Mouse (Mus musculus): ENCODE data around the gene Slc36a2. TPM values are rescaled to one million over a fixed set of nuclear protein-coding genes. Genes with fewer than 3 reads are reported as not detected.

The Slc36a2 gene
- polyA plus RNA-seq, 1 experiment: 401 TPM

- Histone ChIP-seq H3K27ac (replicated peaks; ENCODE audit: low read depth, low read length) (no peak overlapping the region), H3K4me1 (ENCODE audit: control insufficient read depth, insufficient read depth, insufficient read length, low read length) (no peaks in the 10 kb centered on the region), H3K4me3 (ENCODE audit: insufficient read depth, low read depth, low read length) (no peak overlapping the region)
Measured at GRCm38 (mm10) chr11:55162670-55163069, 22.2 kb downstream of the Slc36a2 start.

GRCm38 (mm10) chr11:55158785-55159359 lies 26.0 kb downstream of the Slc36a2 start:
- Histone ChIP-seq H3K4me1 (ENCODE audit: control insufficient read depth, insufficient read depth, insufficient read length, low read length) (no peaks in the 10 kb centered on the region), H3K27ac (replicated peaks; ENCODE audit: low read depth, low read length) (no peak overlapping the region), H3K4me3 (ENCODE audit: insufficient read depth, low read depth, low read length) (no peak overlapping the region)

- 0 out of 2 replicates have a peak overlapping the region, but pooled peaks have one; percentile 63 for H3K27ac ChIP-seq (replicated peaks; ENCODE audit: low read depth, low read length)
Measured at GRCm38 (mm10) chr11:55155070-55155421, 29.8 kb downstream of the Slc36a2 start.

GRCm38 (mm10) chr11:55154398-55155069 lies 30.3 kb downstream of the Slc36a2 start:
- Histone ChIP-seq H3K27ac (replicated peaks; ENCODE audit: low read depth, low read length) (peak overlapping the region; percentile 85), H3K4me1 (ENCODE audit: control insufficient read depth, insufficient read depth, insufficient read length, low read length) (no peaks in the 10 kb centered on the region)

More at GRCm38 (mm10) chr11:55155070-55155421, 29.8 kb downstream of the Slc36a2 start:
- Histone ChIP-seq H3K4me1 (ENCODE audit: control insufficient read depth, insufficient read depth, insufficient read length, low read length) (no peaks in the 10 kb centered on the region), H3K4me3 (ENCODE audit: insufficient read depth, low read depth, low read length) (no peak overlapping the region)

GRCm38 (mm10) chr11:55151608-55152007 lies 33.3 kb downstream of the Slc36a2 start, which contains the start of gene Slc36a3:
Gene Slc36a3, minus strand, starts transcription at chr11:55151708.
- H3K4me3 ChIP-seq (ENCODE audit: insufficient read depth, low read depth, low read length): no peak within 1 kb of the TSS
- no peak within 1 kb of the TSS for H3K27ac ChIP-seq (replicated peaks; ENCODE audit: low read depth, low read length)

More at GRCm38 (mm10) chr11:55154398-55155069, 30.3 kb downstream of the Slc36a2 start:
- H3K4me3 ChIP-seq (ENCODE audit: insufficient read depth, low read depth, low read length): no peak overlapping the region

GRCm38 (mm10) chr11:55148461-55148860 lies 36.4 kb downstream of the Slc36a2 start:
- no peaks in the 10 kb centered on the region for H3K4me1 ChIP-seq (ENCODE audit: control insufficient read depth, insufficient read depth, insufficient read length, low read length)
- no peak overlapping the region for H3K27ac ChIP-seq (replicated peaks; ENCODE audit: low read depth, low read length)
- no peak overlapping the region for H3K4me3 ChIP-seq (ENCODE audit: insufficient read depth, low read depth, low read length)

More at GRCm38 (mm10) chr11:55151608-55152007, 33.3 kb downstream of the Slc36a2 start, which contains the start of gene Slc36a3:
- no peaks in the 10 kb centered on the region for H3K4me1 ChIP-seq (ENCODE audit: control insufficient read depth, insufficient read depth, insufficient read length, low read length)

- Histone ChIP-seq H3K4me1 (ENCODE audit: control insufficient read depth, insufficient read depth, insufficient read length, low read length) (no peaks in the 10 kb centered on the region), H3K4me3 (ENCODE audit: insufficient read depth, low read depth, low read length) (no peak overlapping the region), H3K27ac (replicated peaks; ENCODE audit: low read depth, low read length) (no peak overlapping the region)
Measured at GRCm38 (mm10) chr11:55147423-55147822, 37.5 kb downstream of the Slc36a2 start.

- Histone ChIP-seq H3K27ac (replicated peaks; ENCODE audit: low read depth, low read length) (no peak overlapping the region), H3K4me1 (ENCODE audit: control insufficient read depth, insufficient read depth, insufficient read length, low read length) (no peaks in the 10 kb centered on the region), H3K4me3 (ENCODE audit: insufficient read depth, low read depth, low read length) (no peak overlapping the region)
Measured at GRCm38 (mm10) chr11:55146855-55147254, 38.0 kb downstream of the Slc36a2 start.

GRCm38 (mm10) chr11:55144011-55144410 lies 40.9 kb downstream of the Slc36a2 start:
- H3K4me1 ChIP-seq (ENCODE audit: control insufficient read depth, insufficient read depth, insufficient read length, low read length): no peaks in the 10 kb centered on the region
- no peak overlapping the region for H3K27ac ChIP-seq (replicated peaks; ENCODE audit: low read depth, low read length)
- no peak overlapping the region for H3K4me3 ChIP-seq (ENCODE audit: insufficient read depth, low read depth, low read length)

- Histone ChIP-seq H3K27ac (replicated peaks; ENCODE audit: low read depth, low read length) (no peak overlapping the region), H3K4me1 (ENCODE audit: control insufficient read depth, insufficient read depth, insufficient read length, low read length) (no peaks in the 10 kb centered on the region), H3K4me3 (ENCODE audit: insufficient read depth, low read depth, low read length) (no peak overlapping the region)
Measured at GRCm38 (mm10) chr11:55141502-55141901, 43.4 kb downstream of the Slc36a2 start.

GRCm38 (mm10) chr11:55137646-55138045 lies 47.2 kb downstream of the Slc36a2 start:
- H3K27ac ChIP-seq (replicated peaks; ENCODE audit: low read depth, low read length): no peak overlapping the region
- H3K4me1 ChIP-seq (ENCODE audit: control insufficient read depth, insufficient read depth, insufficient read length, low read length): no peaks in the 10 kb centered on the region
- H3K4me3 ChIP-seq (ENCODE audit: insufficient read depth, low read depth, low read length): no peak overlapping the region

- Histone ChIP-seq H3K27ac (replicated peaks; ENCODE audit: low read depth, low read length) (no peak overlapping the region), H3K4me1 (ENCODE audit: control insufficient read depth, insufficient read depth, insufficient read length, low read length) (no peaks in the 10 kb centered on the region), H3K4me3 (ENCODE audit: insufficient read depth, low read depth, low read length) (no peak overlapping the region)
Measured at GRCm38 (mm10) chr11:55136770-55137547, 47.9 kb downstream of the Slc36a2 start.

- Histone ChIP-seq H3K27ac (replicated peaks; ENCODE audit: low read depth, low read length) (no peak overlapping the region), H3K4me1 (ENCODE audit: control insufficient read depth, insufficient read depth, insufficient read length, low read length) (no peaks in the 10 kb centered on the region), H3K4me3 (ENCODE audit: insufficient read depth, low read depth, low read length) (no peak overlapping the region)
Measured at GRCm38 (mm10) chr11:55134871-55135270, 50.0 kb downstream of the Slc36a2 start.

GRCm38 (mm10) chr11:55134407-55134806 lies 50.5 kb downstream of the Slc36a2 start:
- H3K4me3 ChIP-seq (ENCODE audit: insufficient read depth, low read depth, low read length): no peak overlapping the region
- H3K27ac ChIP-seq (replicated peaks; ENCODE audit: low read depth, low read length): no peak overlapping the region
- no peaks in the 10 kb centered on the region for H3K4me1 ChIP-seq (ENCODE audit: control insufficient read depth, insufficient read depth, insufficient read length, low read length)

GRCm38 (mm10) chr11:55133204-55133603 lies 51.7 kb downstream of the Slc36a2 start:
- no peak overlapping the region for H3K4me3 ChIP-seq (ENCODE audit: insufficient read depth, low read depth, low read length)
- H3K4me1 ChIP-seq (ENCODE audit: control insufficient read depth, insufficient read depth, insufficient read length, low read length): no peaks in the 10 kb centered on the region
- no peak overlapping the region for H3K27ac ChIP-seq (replicated peaks; ENCODE audit: low read depth, low read length)

Data from brown adipose tissue, adult 24 weeks (tissue).